Mouse (Mus musculus): ENCODE data around the gene Zfp94.

DNA sequence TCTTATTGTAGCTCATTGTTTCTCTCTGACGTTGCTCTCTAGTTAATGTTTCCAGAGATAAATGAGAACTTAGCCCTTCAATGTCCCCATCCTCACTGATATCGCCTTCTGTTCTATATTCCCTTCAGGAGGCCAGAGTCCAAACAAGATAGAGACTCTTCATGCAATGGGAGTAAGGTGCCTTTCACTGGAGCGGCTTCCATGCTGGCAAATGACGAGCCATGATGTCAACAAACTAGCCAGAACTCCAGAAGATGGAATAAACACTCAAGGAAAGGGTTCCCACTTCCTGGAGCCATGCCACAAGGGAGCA, 56.5 kb downstream of the Zfp94 start:
- TF ChIP-seq CTCF (IDR thresholded peaks at IDR 0.05; ENCODE audit: insufficient read depth, low read depth, low read length) = no peak
- TF ChIP-seq POLR2A (IDR thresholded peaks at IDR 0.05; ENCODE audit: insufficient read depth, low read depth, low read length) = no peak

All from olfactory bulb, adult 2 months (tissue).